Mouse (Mus musculus) mature B cell (primary cell): ENCODE measurements around the gene Faxc.

ENCODE experiments used
- in situ Hi-C: fragments of 300-500 bp; cut with MboI; formaldehyde crosslinking; loops from 2 replicates; pipeline ENCODE4 v1.14.3; 2019

Faxc gene

DNA sequence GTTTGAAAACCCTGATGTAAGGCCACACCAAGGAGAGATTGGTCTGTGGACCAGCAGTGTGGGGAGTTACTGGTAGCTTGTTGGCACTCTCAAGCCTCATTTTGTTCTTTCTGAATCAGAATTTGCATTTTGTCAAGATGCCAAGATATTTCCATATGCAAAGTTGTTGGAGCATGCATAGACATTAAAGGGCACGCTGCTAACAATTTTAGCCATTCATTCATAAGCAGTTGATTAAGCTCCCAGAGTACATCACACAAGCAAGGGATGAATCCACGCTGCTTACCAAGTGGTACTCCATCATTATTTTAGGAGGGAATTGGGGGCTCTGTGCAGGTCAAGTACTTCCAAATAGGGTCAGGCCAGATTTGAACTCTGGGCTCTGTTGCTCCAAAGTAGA is 98.8 kb downstream of the Faxc start:
- in situ Hi-C loops: no loop called here
